Mouse (Mus musculus): ENCODE data around the gene Fam117b.

DNA sequence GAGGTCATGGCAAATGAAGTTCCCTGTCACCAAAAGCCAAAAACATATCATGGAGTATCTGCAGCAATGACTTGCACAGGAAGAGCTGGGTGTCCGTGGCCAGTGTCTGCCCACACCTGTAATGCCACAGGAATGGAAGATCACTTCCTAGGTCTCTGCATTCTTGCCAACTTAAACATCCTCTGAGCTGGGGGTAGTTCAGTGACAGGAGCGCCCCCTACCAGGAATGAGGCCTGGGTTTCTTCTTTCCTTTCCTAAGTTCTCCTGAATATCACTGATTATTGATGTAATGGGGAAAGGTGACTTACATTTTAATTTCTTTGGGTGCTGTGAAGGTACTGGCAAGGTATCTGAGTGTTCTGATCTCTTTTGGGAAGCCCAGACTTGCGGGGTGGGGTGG, 82.8 kb downstream of the Fam117b start:
- TF ChIP-seq CTCF (IDR thresholded peaks at IDR 0.05) (peak; percentile 38; the same call in 1 of the 2 replicates), EP300 (IDR thresholded peaks at IDR 0.05) (no peak)

All from lung, postnatal 0 days (tissue).